Mouse (Mus musculus): ENCODE results near the gene Cntn6. TPM values are rescaled to one million over a fixed set of nuclear protein-coding genes. Genes with fewer than 3 reads are reported as not detected.

Cntn6 gene
- total and polyA plus RNA-seq, 3 experiments, result 0.13 to 0.66 (median 0.30) TPM

GRCm38 (mm10) chr6:104602894-104603293 lies 110.3 kb downstream of the Cntn6 start:
- in situ Hi-C loops (cut with MboI; ENCODE audit: low pct_ligation_motif_present, low pct_unique_long_range_greater_than_20kb, low sequenced_read_pairs) (no loop called here), dilution Hi-C loops (cut with MboI; ENCODE audit: extremely low pct_ligation_motif_present, extremely low pct_unique_long_range_greater_than_20kb, low sequenced_read_pairs) (no loop called here)
- H3K9me3 ChIP-seq (replicated peaks; ENCODE audit: low read length), result peaks cover 18% of the 10 kb centered on the region
- no peak for DNase-seq (ENCODE audit: extremely low read depth)
- no peaks in the 10 kb centered on the region for H3K27me3 ChIP-seq (replicated peaks)
- H3K4me1 ChIP-seq (ENCODE audit: control insufficient read depth in 1 of 2, insufficient read depth in 2 of 2), result no peaks in the 10 kb centered on the region
- H3K79me2 ChIP-seq (replicated peaks; ENCODE audit: control insufficient read depth, extremely low read depth, insufficient read depth, poor library complexity, severe bottlenecking), result no peaks in the 10 kb centered on the region
- no peak overlapping the region for H3K4me3 ChIP-seq (replicated peaks in 1 of 3; ENCODE audit: low read depth in 2 of 3, low read length in 2 of 3, poor library complexity in 1 of 3)
- no peak overlapping the region for H3K4me2 ChIP-seq (ENCODE audit: insufficient read depth, low read depth, poor library complexity, severe bottlenecking)
- no peak overlapping the region for H3K9ac ChIP-seq (ENCODE audit: insufficient read depth, low read depth)
- TF ChIP-seq MXI1 (IDR thresholded peaks at IDR 0.05; ENCODE audit: low read depth, low read length) (no peak), SIN3A (IDR thresholded peaks at IDR 0.05; ENCODE audit: low read length) (no peak), USF2 (conservative IDR thresholded peaks at IDR 0.05; ENCODE audit: low read depth, low read length) (no peak), MYC (IDR thresholded peaks at IDR 0.05; ENCODE audit: low read depth, low read length) (no peak), JUND (conservative IDR thresholded peaks at IDR 0.05; ENCODE audit: low read depth, low read length) (no peak), IRF4 (IDR thresholded peaks at IDR 0.05; ENCODE audit: low read depth, low read length) (no peak), E2F4 (IDR thresholded peaks at IDR 0.05; ENCODE audit: insufficient replicate concordance, low read depth, low read length) (no peak), ELF1 (IDR thresholded peaks at IDR 0.05; ENCODE audit: low read depth, low read length) (no peak), TBP (conservative IDR thresholded peaks at IDR 0.05; ENCODE audit: low read depth, low read length) (no peak), POLR2A (IDR thresholded peaks at IDR 0.05; ENCODE audit: low read depth, low read length) (no peak), RAD21 (IDR thresholded peaks at IDR 0.05; ENCODE audit: low read depth, low read length) (no peak), ZNF384 (IDR thresholded peaks at IDR 0.05; ENCODE audit: low read depth, low read length) (no peak), ZMIZ1 (IDR thresholded peaks at IDR 0.05; ENCODE audit: low read depth, low read length) (no peak), CHD2 (IDR thresholded peaks at IDR 0.05; ENCODE audit: low read length) (no peak), UBTF (IDR thresholded peaks at IDR 0.05; ENCODE audit: low read depth, low read length) (no peak), ZC3H11A (IDR thresholded peaks at IDR 0.05; ENCODE audit: low read depth, low read length) (no peak), POLR2AphosphoS2 (IDR thresholded peaks at IDR 0.05; ENCODE audit: low read depth, low read length) (no peak), MAX (IDR thresholded peaks at IDR 0.05; ENCODE audit: low read length) (no peak), MAFK (IDR thresholded peaks at IDR 0.05; ENCODE audit: insufficient replicate concordance, low read length) (no peak), BHLHE40 (IDR thresholded peaks at IDR 0.05; ENCODE audit: low read depth, low read length) (no peak)
- H3K36me3 ChIP-seq (replicated peaks in 1 of 2; ENCODE audit: control insufficient read depth in 1 of 2, insufficient read depth in 1 of 2, low read length in 1 of 2), result no peaks in the 10 kb centered on the region
- no peak overlapping the region for H3K27ac ChIP-seq (ENCODE audit: insufficient read depth, low read depth)

- no peak overlapping the region for H3K9ac ChIP-seq (ENCODE audit: insufficient read depth, low read depth)
- no peak for TF ChIP-seq RAD21 (IDR thresholded peaks at IDR 0.05; ENCODE audit: low read depth, low read length)
- no peak for TF ChIP-seq UBTF (IDR thresholded peaks at IDR 0.05; ENCODE audit: low read depth, low read length)
- TF ChIP-seq MAFK (IDR thresholded peaks at IDR 0.05; ENCODE audit: insufficient replicate concordance, low read length), result no peak
- TF ChIP-seq NRF1 (IDR thresholded peaks at IDR 0.05; ENCODE audit: low read depth, low read length), result no peak
- no peak for TF ChIP-seq KAT2A (IDR thresholded peaks at IDR 0.05; ENCODE audit: insufficient replicate concordance, low read length)
- no peak for TF ChIP-seq ZKSCAN1 (IDR thresholded peaks at IDR 0.05; ENCODE audit: borderline replicate concordance, low read depth, low read length)
- TF ChIP-seq NELFE (IDR thresholded peaks at IDR 0.05; ENCODE audit: low read depth, low read length), result no peak
- TF ChIP-seq USF1 (IDR thresholded peaks at IDR 0.05; ENCODE audit: low read depth, low read length), result no peak
- TF ChIP-seq MYC (IDR thresholded peaks at IDR 0.05; ENCODE audit: low read depth, low read length), result no peak
- no peak for TF ChIP-seq JUN (IDR thresholded peaks at IDR 0.05; ENCODE audit: insufficient read depth, low read depth, low read length)
- no peaks in the 10 kb centered on the region for H3K4me1 ChIP-seq (ENCODE audit: control insufficient read depth in 1 of 2, insufficient read depth in 2 of 2)
- dilution Hi-C loops (cut with MboI; ENCODE audit: extremely low pct_ligation_motif_present, extremely low pct_unique_long_range_greater_than_20kb, low sequenced_read_pairs), result no loop called here
- H3K79me2 ChIP-seq (replicated peaks; ENCODE audit: control insufficient read depth, extremely low read depth, insufficient read depth, poor library complexity, severe bottlenecking), result no peaks in the 10 kb centered on the region
- no peak for DNase-seq (ENCODE audit: extremely low read depth)
- no peak overlapping the region for H3K27ac ChIP-seq (ENCODE audit: insufficient read depth, low read depth)
- no peaks in the 10 kb centered on the region for H3K27me3 ChIP-seq (replicated peaks)
- in situ Hi-C loops (cut with MboI; ENCODE audit: low pct_ligation_motif_present, low pct_unique_long_range_greater_than_20kb, low sequenced_read_pairs), result no loop called here
- peaks cover 18% of the 10 kb centered on the region for H3K9me3 ChIP-seq (replicated peaks; ENCODE audit: low read length)
- no peaks in the 10 kb centered on the region for H3K36me3 ChIP-seq (replicated peaks in 1 of 2; ENCODE audit: control insufficient read depth in 1 of 2, insufficient read depth in 1 of 2, low read length in 1 of 2)
- H3K4me2 ChIP-seq (ENCODE audit: insufficient read depth, low read depth, poor library complexity, severe bottlenecking), result no peak overlapping the region
- no peak overlapping the region for H3K4me3 ChIP-seq (replicated peaks in 1 of 3; ENCODE audit: low read depth in 2 of 3, low read length in 2 of 3, poor library complexity in 1 of 3)
Measured at GRCm38 (mm10) chr6:104603371-104603770, 110.8 kb downstream of the Cntn6 start.

Measured in CH12.LX (cell line).